Comparison of ENCODE assay signal across 7 mouse cellular contexts in the genomic region with DNA sequence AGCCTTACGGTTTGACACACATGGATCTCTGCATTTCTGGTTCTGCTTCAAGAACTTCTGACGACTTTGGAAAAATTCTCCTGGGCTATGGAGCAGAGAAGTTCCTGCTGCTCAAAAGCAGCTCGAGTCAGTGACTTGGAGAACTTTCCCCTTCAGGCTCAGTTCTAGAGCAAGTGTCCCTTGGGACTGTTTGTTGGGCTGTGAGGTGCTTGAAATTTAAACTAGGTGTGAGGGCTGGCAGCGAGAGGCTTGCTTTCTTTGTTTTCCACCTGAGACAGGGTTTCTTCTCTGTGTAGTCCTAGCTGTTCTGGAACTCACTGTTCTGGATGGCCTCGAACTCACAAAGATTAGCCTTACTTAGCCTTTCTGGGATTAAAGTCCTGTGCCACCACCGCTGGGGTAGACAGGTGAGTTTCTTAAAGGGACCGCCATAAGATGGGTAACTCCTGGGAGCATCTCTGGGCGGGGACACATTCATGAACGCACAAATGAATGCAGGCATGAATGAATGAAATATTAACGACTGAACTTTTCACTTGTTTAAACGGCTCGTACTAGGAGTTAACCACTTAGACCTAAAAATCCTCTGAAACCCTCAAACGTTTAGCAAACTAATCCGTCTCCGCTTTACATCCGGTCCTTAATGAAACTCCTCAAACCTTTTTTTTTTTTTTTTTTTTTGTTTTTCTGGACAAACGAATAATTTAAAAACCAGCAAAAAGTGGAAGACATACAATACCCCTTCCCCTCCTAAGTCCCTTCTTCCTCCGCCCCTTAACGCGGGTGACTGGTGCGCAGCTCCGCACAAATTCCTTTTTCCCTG. TPM values are rescaled to one million over a fixed set of nuclear protein-coding genes. Genes with fewer than 3 reads are reported as not detected.
A peak's percentile ranks its signal among the peaks of the same experiment; 100 is the strongest.
DNase-seq lines count a peak whose midpoint lies in the region; ATAC-seq and TF ChIP-seq lines count a peak whose summit lies in the region.

No protein-coding gene starts in this region.

- ATAC-seq in forebrain, embryonic 11.5 days (replicated peaks; ENCODE audit: low FRiP score), result no peak
- ATAC-seq in stomach, embryonic 15.5 days (ENCODE audit: insufficient read depth, low FRiP score, low read depth), result no peak

- 0 out of 2 replicates have a peak overlapping the region, but pooled peaks have one; percentile 12 for H3K27ac ChIP-seq in spleen, adult 2 months (ENCODE audit: insufficient read depth, low read length)
- peak overlapping the region; percentile 94 for H3K27ac ChIP-seq in forebrain, embryonic 11.5 days (ENCODE audit: low read depth, low read length)
- peak overlapping the region; percentile 95 for H3K27ac ChIP-seq in stomach, embryonic 15.5 days

- peaks cover 2% of the 10 kb centered on the region for H3K4me1 ChIP-seq in spleen, adult 2 months (ENCODE audit: control insufficient read depth, insufficient read depth, insufficient read length)
- H3K4me1 ChIP-seq in forebrain, embryonic 11.5 days (replicated peaks; ENCODE audit: control insufficient read depth, insufficient read depth, low read length), result peaks cover 6% of the 10 kb centered on the region; the same call in 1 of the 2 replicates
- peaks cover 4% of the 10 kb centered on the region; the same call in 1 of the 2 replicates for H3K4me1 ChIP-seq in stomach, embryonic 15.5 days

- no peaks in the 10 kb centered on the region for H3K9me3 ChIP-seq in forebrain, embryonic 11.5 days (ENCODE audit: control insufficient read depth, low read length)
- H3K9me3 ChIP-seq in stomach, embryonic 15.5 days, result no peaks in the 10 kb centered on the region

- peak overlapping the region; percentile 94 for H3K9ac ChIP-seq in forebrain, embryonic 11.5 days (ENCODE audit: low read length)
- peak overlapping the region; percentile 88 for H3K9ac ChIP-seq in stomach, embryonic 15.5 days

- DNase-seq in spleen, adult 2 months (ENCODE audit: low read depth in 1 of 2, low spot score in 2 of 2), result no peak
- DNase-seq in spleen, adult 18-20 months, result no peak
- DNase-seq in forebrain, embryonic 11.5 days (ENCODE audit: low spot score), result no peak
- peak; percentile 16 for DNase-seq in liver
- no peak for DNase-seq in ovary, postnatal 10 days (ENCODE audit: low spot score)
- DNase-seq in adrenal gland, postnatal 10 days, result no peak

- TF ChIP-seq POLR2A in spleen, adult 2 months (IDR thresholded peaks at IDR 0.05; ENCODE audit: low read depth, low read length), result no peak

- H3K4me3 ChIP-seq in spleen, adult 2 months (ENCODE audit: extremely low read depth, insufficient read depth, insufficient read length), result peak overlapping the region; percentile 94
- peak overlapping the region; percentile 96 for H3K4me3 ChIP-seq in forebrain, embryonic 11.5 days (ENCODE audit: low read depth, low read length)
- peak overlapping the region; percentile 93 for H3K4me3 ChIP-seq in stomach, embryonic 15.5 days (replicated peaks)

- H3K27me3 ChIP-seq in spleen, adult 2 months (ENCODE audit: control insufficient read depth, insufficient read depth, low read length), result peaks cover 2% of the 10 kb centered on the region
- H3K27me3 ChIP-seq in forebrain, embryonic 11.5 days (ENCODE audit: control insufficient read depth, insufficient read depth, low read length), result no peaks in the 10 kb centered on the region
- H3K27me3 ChIP-seq in stomach, embryonic 15.5 days (replicated peaks), result no peaks in the 10 kb centered on the region

- 18% methylated on average over 22 of the region's 22 CpGs for WGBS in spleen, adult 2 months
- WGBS in forebrain, embryonic 11.5 days, result 13% methylated on average over 22 of the region's 22 CpGs
- 13% methylated on average over 22 of the region's 22 CpGs for WGBS in stomach, embryonic 15.5 days

- peak overlapping the region; percentile 83 for H3K4me2 ChIP-seq in forebrain, embryonic 11.5 days (ENCODE audit: low read depth, low read length, severe bottlenecking)
- peak overlapping the region; percentile 83 for H3K4me2 ChIP-seq in stomach, embryonic 15.5 days

- H3K36me3 ChIP-seq in spleen, adult 2 months (ENCODE audit: control insufficient read depth, insufficient read depth, low read length), result peaks cover 3% of the 10 kb centered on the region; the same call in 1 of the 2 replicates
- H3K36me3 ChIP-seq in forebrain, embryonic 11.5 days (ENCODE audit: control insufficient read depth, insufficient read depth, low read length), result no peaks in the 10 kb centered on the region
- no peaks in the 10 kb centered on the region for H3K36me3 ChIP-seq in stomach, embryonic 15.5 days

- TF ChIP-seq CTCF in spleen, adult 2 months (IDR thresholded peaks at IDR 0.05; ENCODE audit: extremely low read depth, insufficient read depth, insufficient read length, insufficient replicate concordance), result no peak

RNA-seq across cellular contexts. Expression of gene Dlg1, which starts 0.5 kb away (rescaled TPM):
- polyA plus RNA-seq in spleen, adult 2 months (2012; rRNA removed), result 7.8 and 7.9 TPM in 2 replicates
- 33.1 and 38.5 TPM in 2 replicates for polyA plus RNA-seq in forebrain, embryonic 11.5 days (2014; fragmentation: Nextera tagmentation; extraction: Ambion mirVana)
- 25.0 and 26.3 TPM in 2 replicates for polyA plus RNA-seq in stomach, embryonic 15.5 days (2015; fragmentation: Nextera tagmentation; extraction: Ambion mirVana)
- total RNA-seq in adrenal gland, postnatal 10 days (2021), result 10 to 100 TPM; 61.9 to 66.1 TPM

Comparison
In these comparisons a context has a peak if more than half of its experiments do, and no peak if none do; other contexts are left out.
1. H3K27ac ChIP-seq: peak in every context shown above with its lines; median percentile 95 in stomach, embryonic 15.5 days; 94 in forebrain, embryonic 11.5 days; 12 in spleen, adult 2 months.